Mouse (Mus musculus) brain, adult 10 weeks (tissue): ENCODE data around the gene Mob4. TPM values are rescaled to one million over a fixed set of nuclear protein-coding genes. Genes with fewer than 3 reads are reported as not detected.

Experiments used
- polyA plus RNA-seq: library from polyadenylated mRNA; stranded (reverse); fragments of 350-450 nt; fragmentation: Illumina TruSeq; extraction: RNeasy Lipid Tissue Mini Kit (QIAGEN cat#74804); gene quantifications from one replicate; pipeline ENCODE4 v1.2.3, GENCODE M21; 2015; ENCODE audit warnings: low read depth, low replicate concordance

Mob4 gene
- polyA plus RNA-seq = 88.7 TPM

DNA sequence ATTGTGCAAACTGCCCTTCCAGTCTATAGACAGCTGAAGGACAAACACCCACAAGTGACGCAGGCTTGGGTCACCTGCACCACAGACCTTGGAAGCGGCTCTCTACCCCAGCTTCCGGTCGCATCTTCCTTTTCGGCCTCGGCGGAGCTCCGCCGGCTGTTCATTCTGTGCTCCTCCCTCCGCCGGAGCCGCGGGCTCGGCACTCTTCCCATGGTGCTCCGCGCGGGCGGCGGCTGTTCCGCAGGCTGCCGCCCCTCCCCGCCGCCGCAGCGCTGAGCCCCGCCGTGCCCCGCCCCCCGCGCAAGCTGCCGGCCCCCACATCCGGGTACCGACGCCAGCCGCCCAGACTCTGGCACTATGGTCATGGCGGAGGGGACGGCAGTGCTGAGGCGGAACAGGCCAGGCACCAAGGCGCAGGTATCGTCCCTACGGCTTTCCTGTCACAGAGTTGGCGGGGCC is at the start of gene Mob4:
TSS of gene Mob4 (plus strand) at position 289 of the 459 bp plus-strand sequence.

DNA sequence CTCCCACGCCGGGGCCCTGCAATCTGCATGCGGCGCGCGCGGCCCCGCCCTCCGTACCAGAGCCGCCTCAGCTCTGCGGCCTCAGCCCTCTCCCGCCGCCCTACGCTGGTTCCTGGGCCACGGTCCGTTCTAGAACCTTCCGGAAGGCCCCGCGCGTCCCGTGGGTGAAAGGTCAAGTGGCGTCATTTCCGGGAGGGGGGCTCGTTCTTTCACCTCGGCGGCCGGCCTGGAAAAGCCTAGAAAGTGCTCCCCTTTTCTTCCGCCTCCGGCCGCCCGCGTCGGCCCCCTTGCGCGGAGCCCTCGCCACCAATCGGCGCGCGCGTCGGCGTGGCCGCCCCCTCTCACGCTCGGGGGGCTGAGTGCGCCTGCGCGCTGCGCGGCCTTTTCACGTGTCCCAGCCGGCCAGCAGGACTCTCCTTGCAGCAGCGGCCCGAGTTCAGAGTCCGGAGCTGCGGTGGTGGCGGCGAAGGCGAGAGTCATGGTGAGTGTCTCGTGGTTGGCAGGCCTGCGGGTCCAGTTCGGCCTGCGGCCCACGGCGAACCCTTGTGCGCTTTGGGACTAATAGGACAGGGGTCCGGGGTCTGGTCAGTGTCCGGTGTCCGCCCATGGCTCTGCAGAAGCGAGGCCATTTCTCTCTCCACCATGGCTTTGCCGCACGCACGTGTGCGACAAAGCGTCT is 43.0 kb upstream of the Mob4 start, which contains the start of the genes Hspe1 and Hspd1:
TSS of gene Hspe1 (plus strand) at position 201 of the 679 bp plus-strand sequence.
TSS of gene Hspd1 (minus strand) at position 312 of the 679 bp plus-strand sequence.

Other genes starting within 250 kb of the Mob4 start
- 14.4 TPM for gene Ankrd44, start 204.8 kb upstream of the Mob4 start, polyA plus RNA-seq
- 153 TPM for gene Sf3b1, start 103.8 kb upstream of the Mob4 start, polyA plus RNA-seq
- gene Coq10b, start 78.5 kb upstream of the Mob4 start, polyA plus RNA-seq = 47.5 TPM
- gene Hspe1, start 43.1 kb upstream of the Mob4 start, polyA plus RNA-seq = 251 TPM
- 163 TPM for gene Hspd1, start 43.0 kb upstream of the Mob4 start, polyA plus RNA-seq
- gene Rftn2, start 95.6 kb downstream of the Mob4 start, polyA plus RNA-seq = 21.2 TPM
- gene Mars2, start 105.9 kb downstream of the Mob4 start, polyA plus RNA-seq = 6.5 TPM
- gene Boll, start 232.2 kb downstream of the Mob4 start, polyA plus RNA-seq = not detected